Comparison of ENCODE assay signal across 11 mouse cellular contexts in the genomic region with DNA sequence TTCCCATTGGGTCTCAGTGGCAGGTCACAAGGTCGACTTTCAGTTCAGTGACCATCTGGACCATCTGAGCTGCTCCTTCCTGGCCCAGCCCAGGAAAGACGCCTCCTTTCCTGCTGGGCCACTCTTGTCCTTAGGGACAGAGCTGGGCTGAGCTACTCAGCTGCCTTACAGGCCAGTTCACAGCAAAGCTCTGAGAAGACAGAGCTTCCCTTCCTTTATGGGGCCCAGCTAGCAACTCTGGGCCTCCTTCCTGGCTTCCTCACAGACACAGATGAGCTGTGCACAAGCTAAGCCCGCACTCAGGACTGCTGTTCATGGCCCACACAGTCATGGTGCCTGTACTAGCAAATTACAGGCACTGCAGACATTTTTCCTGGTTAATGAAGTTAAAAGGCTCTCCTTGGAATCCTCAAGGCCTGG. TPM values are rescaled to one million over a fixed set of nuclear protein-coding genes. Genes with fewer than 3 reads are reported as not detected.
DNase-seq lines count a peak whose midpoint lies in the region; ATAC-seq and TF ChIP-seq lines count a peak whose summit lies in the region.
"Had no signal": no experiment of that assay in that cellular context is flagged by ENCODE, and none has a peak within 500 bp of the region (broad histone marks: within the 10 kb centered on the region; RNA-seq: fewer than 3 reads in every experiment).

No protein-coding gene starts in this region.

- no peak overlapping the region for H3K4me2 ChIP-seq in lung, embryonic 14.5 days
- no peak overlapping the region for H3K4me2 ChIP-seq in intestine, embryonic 16.5 days (ENCODE audit: low read depth, low read length)
- no peak overlapping the region for H3K4me2 ChIP-seq in neural tube, embryonic 14.5 days (ENCODE audit: low read depth, low read length)

- H3K36me3 ChIP-seq in lung, embryonic 14.5 days (ENCODE audit: insufficient read depth): no peaks in the 10 kb centered on the region
- no peaks in the 10 kb centered on the region for H3K36me3 ChIP-seq in intestine, embryonic 16.5 days (ENCODE audit: control insufficient read depth, insufficient read depth, low read length)
- no peaks in the 10 kb centered on the region for H3K36me3 ChIP-seq in neural tube, embryonic 14.5 days (ENCODE audit: control insufficient read depth, insufficient read depth, low read length)

- peak; percentile 25 for DNase-seq in lung, embryonic 14.5 days
- DNase-seq in lung, postnatal 14 days: no peak
- DNase-seq in heart, adult 8-10 months (ENCODE audit: low spot score): peak; percentile 67
- no peak for DNase-seq in right cerebral cortex, postnatal 4 days
- DNase-seq in layer of hippocampus, postnatal 10 days (ENCODE audit: low spot score in 2 of 2): no peak
- DNase-seq in testis, postnatal 10 days (ENCODE audit: low spot score): no peak
- DNase-seq: cerebellum, adult 11 months had no signal

- WGBS in lung, embryonic 14.5 days: 29% methylated on average over 3 of the region's 3 CpGs
- WGBS in intestine, embryonic 16.5 days: 40% methylated on average over 3 of the region's 3 CpGs
- WGBS in neural tube, embryonic 14.5 days: 33% methylated on average over 3 of the region's 3 CpGs

- no peak overlapping the region for H3K4me3 ChIP-seq in lung, embryonic 14.5 days (ENCODE audit: low read depth, low read length)
- no peak overlapping the region for H3K4me3 ChIP-seq in intestine, embryonic 16.5 days (ENCODE audit: low read length)
- no peak overlapping the region for H3K4me3 ChIP-seq in neural tube, embryonic 14.5 days (ENCODE audit: low read depth, low read length)

- TF ChIP-seq CTCF in lung, embryonic 14.5 days (IDR thresholded peaks at IDR 0.05; ENCODE audit: low read depth): no peak

- H3K4me1 ChIP-seq in lung, embryonic 14.5 days (ENCODE audit: insufficient read depth): peaks cover 4% of the 10 kb centered on the region; the same call in 1 of the 2 replicates
- peaks cover 27% of the 10 kb centered on the region for H3K4me1 ChIP-seq in intestine, embryonic 16.5 days (ENCODE audit: control insufficient read depth, insufficient read depth, low read length)
- peaks cover 13% of the 10 kb centered on the region; the same call in 1 of the 2 replicates for H3K4me1 ChIP-seq in neural tube, embryonic 14.5 days (ENCODE audit: control insufficient read depth, insufficient read depth, low read length)

- no peaks in the 10 kb centered on the region for H3K9me3 ChIP-seq in lung, embryonic 14.5 days (ENCODE audit: low read depth, low read length)
- no peaks in the 10 kb centered on the region for H3K9me3 ChIP-seq in intestine, embryonic 16.5 days (ENCODE audit: control insufficient read depth, low read length)
- no peaks in the 10 kb centered on the region for H3K9me3 ChIP-seq in neural tube, embryonic 14.5 days (ENCODE audit: control insufficient read depth, low read length)
- H3K9me3 ChIP-seq: G1E had no signal

- H3K27me3 ChIP-seq in lung, embryonic 14.5 days (ENCODE audit: insufficient read depth, low read length): no peaks in the 10 kb centered on the region
- H3K27me3 ChIP-seq in intestine, embryonic 16.5 days (replicated peaks; ENCODE audit: control insufficient read depth, insufficient read depth, low read length): no peaks in the 10 kb centered on the region
- H3K27me3 ChIP-seq in neural tube, embryonic 14.5 days (ENCODE audit: control insufficient read depth, insufficient read depth, low read length): no peaks in the 10 kb centered on the region

- H3K9ac ChIP-seq in lung, embryonic 14.5 days: no peak overlapping the region
- H3K9ac ChIP-seq in intestine, embryonic 16.5 days (ENCODE audit: low read depth, low read length): peak overlapping the region; percentile 41; the same call in 1 of the 2 replicates
- no peak overlapping the region for H3K9ac ChIP-seq in neural tube, embryonic 14.5 days (replicated peaks; ENCODE audit: low read depth, low read length)

- no peak for ATAC-seq in lung, embryonic 14.5 days (ENCODE audit: insufficient read depth)
- 0 out of 2 replicates have a peak, but pooled peaks have one; percentile 19 for ATAC-seq in intestine, embryonic 16.5 days
- no peak for ATAC-seq in neural tube, embryonic 14.5 days (ENCODE audit: low read depth)

- peak overlapping the region; percentile 76 for H3K27ac ChIP-seq in lung, embryonic 14.5 days (ENCODE audit: low read depth)
- peak overlapping the region; percentile 43 for H3K27ac ChIP-seq in intestine, embryonic 16.5 days (ENCODE audit: low read length)
- peak overlapping the region; percentile 60 for H3K27ac ChIP-seq in neural tube, embryonic 14.5 days (ENCODE audit: low read depth, low read length)
- H3K27ac ChIP-seq: macrophage had no signal

RNA-seq across cellular contexts. Expression of a gene that starts 34.6 kb away (rescaled TPM):
- polyA plus RNA-seq in lung, embryonic 14.5 days (2014; fragmentation: Nextera tagmentation; extraction: Ambion mirVana): not detected in 2 replicates
- total RNA-seq in heart, adult 8-10 months (2022): not detected
- not detected in 2 replicates for polyA plus RNA-seq in intestine, embryonic 16.5 days (2015; fragmentation: Nextera tagmentation; extraction: Ambion mirVana)
- polyA plus RNA-seq in neural tube, embryonic 14.5 days (2014; fragmentation: Nextera tagmentation; extraction: Ambion mirVana): not detected in 2 replicates
- total RNA-seq in layer of hippocampus, postnatal 10 days (2021): not detected
- total RNA-seq: G1E had no signal
- polyA plus RNA-seq: G1E, macrophage had no signal

Comparison
In these comparisons a context has a peak if more than half of its experiments do, and no peak if none do; other contexts are left out.
1. DNase-seq: peak in lung, embryonic 14.5 days (single experiment) and heart, adult 8-10 months (single experiment); none in lung, postnatal 14 days (single experiment), right cerebral cortex, postnatal 4 days (single experiment), layer of hippocampus, postnatal 10 days (0 of 2) and testis, postnatal 10 days (single experiment).
2. Peak in every context shown above with its lines, with median percentiles within 50 percentile points of each other: H3K27ac ChIP-seq.